Mouse (Mus musculus): ENCODE measurements at regions not wholly inside any gene's neighbourhood (a gene's known extent, or its start where the extent isn't known, plus 50 kb on each side); places are given as distances from the start of the nearest gene placed in this dataset.
A peak's percentile ranks its signal among the peaks of the same experiment; 100 is the strongest.

- H3K4me2 ChIP-seq (replicated peaks) = no peak overlapping the region
- H3K4me1 ChIP-seq = peaks cover 9% of the 10 kb centered on the region; the same call in 1 of the 2 replicates
- H3K36me3 ChIP-seq = no peaks in the 10 kb centered on the region
- H3K9me3 ChIP-seq (replicated peaks) = no peaks in the 10 kb centered on the region
- ATAC-seq (ENCODE audit: insufficient number of reproducible peaks, low FRiP score, low TSS enrichment, low read depth) = no peak
- H3K27ac ChIP-seq (replicated peaks) = peak overlapping the region; percentile 48
- no peaks in the 10 kb centered on the region for H3K27me3 ChIP-seq
- H3K9ac ChIP-seq = no peak overlapping the region
- 56% methylated on average over 7 of the region's 7 CpGs for WGBS
- H3K4me3 ChIP-seq (replicated peaks) = no peak overlapping the region
These were observed 150.4 kb upstream of the Noct start for GRCm38 (mm10) chr3:51073743-51074319.

GRCm38 (mm10) chr3:51075219-51075920 is 148.9 kb upstream of the Noct start:
- Histone ChIP-seq H3K27ac (replicated peaks) (peak overlapping the region; percentile 44; the same call in 1 of the 2 replicates), H3K4me3 (replicated peaks) (no peak overlapping the region), H3K36me3 (no peaks in the 10 kb centered on the region), H3K27me3 (no peaks in the 10 kb centered on the region), H3K4me2 (replicated peaks) (no peak overlapping the region), H3K9ac (no peak overlapping the region), H3K4me1 (peaks cover 9% of the 10 kb centered on the region; the same call in 1 of the 2 replicates), H3K9me3 (replicated peaks) (no peaks in the 10 kb centered on the region)
- 0 out of 2 replicates have a peak, but pooled peaks have one; percentile 64 for ATAC-seq (ENCODE audit: insufficient number of reproducible peaks, low FRiP score, low TSS enrichment, low read depth)
- WGBS = 54% methylated on average over 10 of the region's 10 CpGs

GRCm38 (mm10) chr3:51078459-51078858 is 145.8 kb upstream of the Noct start:
- Histone ChIP-seq H3K9me3 (replicated peaks) (no peaks in the 10 kb centered on the region), H3K4me2 (replicated peaks) (no peak overlapping the region), H3K27ac (replicated peaks) (no peak overlapping the region), H3K4me1 (peaks cover 24% of the 10 kb centered on the region), H3K9ac (no peak overlapping the region), H3K27me3 (no peaks in the 10 kb centered on the region), H3K4me3 (replicated peaks) (no peak overlapping the region), H3K36me3 (no peaks in the 10 kb centered on the region)
- 51% methylated on average over 4 of the region's 4 CpGs for WGBS
- no peak for ATAC-seq (ENCODE audit: insufficient number of reproducible peaks, low FRiP score, low TSS enrichment, low read depth)

GRCm38 (mm10) chr3:51080415-51080814 is 143.8 kb upstream of the Noct start:
- Histone ChIP-seq H3K4me1 (peaks cover 17% of the 10 kb centered on the region), H3K36me3 (no peaks in the 10 kb centered on the region), H3K4me2 (replicated peaks) (no peak overlapping the region), H3K27me3 (no peaks in the 10 kb centered on the region), H3K9ac (no peak overlapping the region), H3K4me3 (replicated peaks) (no peak overlapping the region), H3K27ac (replicated peaks) (no peak overlapping the region), H3K9me3 (replicated peaks) (no peaks in the 10 kb centered on the region)
- WGBS = 37% methylated on average over 3 of the region's 3 CpGs
- no peak for ATAC-seq (ENCODE audit: insufficient number of reproducible peaks, low FRiP score, low TSS enrichment, low read depth)

- no peak overlapping the region for H3K4me3 ChIP-seq (replicated peaks)
- no peak; the same call in 1 of the 2 replicates for ATAC-seq (ENCODE audit: insufficient number of reproducible peaks, low FRiP score, low TSS enrichment, low read depth)
- no peaks in the 10 kb centered on the region for H3K27me3 ChIP-seq
- H3K9me3 ChIP-seq (replicated peaks) = no peaks in the 10 kb centered on the region
- H3K36me3 ChIP-seq = no peaks in the 10 kb centered on the region
- no peak overlapping the region for H3K9ac ChIP-seq
- WGBS = 27% methylated on average over 7 of the region's 7 CpGs
- no peak overlapping the region for H3K27ac ChIP-seq (replicated peaks)
- no peak overlapping the region for H3K4me2 ChIP-seq (replicated peaks)
- H3K4me1 ChIP-seq = peaks cover 17% of the 10 kb centered on the region
These were observed 143.4 kb upstream of the Noct start for GRCm38 (mm10) chr3:51080855-51081254.

GRCm38 (mm10) chr3:51082831-51083575 is 141.2 kb upstream of the Noct start:
- Histone ChIP-seq H3K36me3 (no peaks in the 10 kb centered on the region), H3K27ac (replicated peaks) (no peak overlapping the region), H3K27me3 (no peaks in the 10 kb centered on the region), H3K4me3 (replicated peaks) (no peak overlapping the region), H3K9ac (no peak overlapping the region), H3K4me2 (replicated peaks) (0 out of 2 replicates have a peak overlapping the region, but pooled peaks have one; percentile 17), H3K9me3 (replicated peaks) (no peaks in the 10 kb centered on the region), H3K4me1 (peaks cover 17% of the 10 kb centered on the region)
- ATAC-seq (ENCODE audit: insufficient number of reproducible peaks, low FRiP score, low TSS enrichment, low read depth) = no peak
- 41% methylated on average over 11 of the region's 11 CpGs for WGBS

- WGBS = 58% methylated on average over 7 of the region's 7 CpGs
- no peaks in the 10 kb centered on the region for H3K36me3 ChIP-seq
- H3K4me3 ChIP-seq (replicated peaks) = no peak overlapping the region
- H3K27me3 ChIP-seq = no peaks in the 10 kb centered on the region
- H3K4me1 ChIP-seq = peaks cover 17% of the 10 kb centered on the region
- no peak overlapping the region for H3K9ac ChIP-seq
- ATAC-seq (ENCODE audit: insufficient number of reproducible peaks, low FRiP score, low TSS enrichment, low read depth) = no peak
- no peak overlapping the region for H3K27ac ChIP-seq (replicated peaks)
- 0 out of 2 replicates have a peak overlapping the region, but pooled peaks have one; percentile 17 for H3K4me2 ChIP-seq (replicated peaks)
- H3K9me3 ChIP-seq (replicated peaks) = no peaks in the 10 kb centered on the region
These were observed 140.7 kb upstream of the Noct start for GRCm38 (mm10) chr3:51083583-51083982.

- H3K9me3 ChIP-seq (replicated peaks) = no peaks in the 10 kb centered on the region
- H3K27me3 ChIP-seq = no peaks in the 10 kb centered on the region
- H3K36me3 ChIP-seq = no peaks in the 10 kb centered on the region
- ATAC-seq (ENCODE audit: insufficient number of reproducible peaks, low FRiP score, low TSS enrichment, low read depth) = no peak
- H3K4me3 ChIP-seq (replicated peaks) = no peak overlapping the region
- H3K9ac ChIP-seq = no peak overlapping the region
- H3K4me2 ChIP-seq (replicated peaks) = no peak overlapping the region
- no peak overlapping the region for H3K27ac ChIP-seq (replicated peaks)
- 65% methylated on average over 10 of the region's 10 CpGs for WGBS
- H3K4me1 ChIP-seq = peaks cover 11% of the 10 kb centered on the region
These were observed 137.8 kb upstream of the Noct start for GRCm38 (mm10) chr3:51086441-51086849.

GRCm38 (mm10) chr3:51087076-51087475 is 137.2 kb upstream of the Noct start:
- H3K4me1 ChIP-seq = peaks cover 11% of the 10 kb centered on the region
- no peaks in the 10 kb centered on the region for H3K36me3 ChIP-seq
- no peak for ATAC-seq (ENCODE audit: insufficient number of reproducible peaks, low FRiP score, low TSS enrichment, low read depth)
- no peak overlapping the region for H3K4me2 ChIP-seq (replicated peaks)
- no peak overlapping the region for H3K4me3 ChIP-seq (replicated peaks)
- WGBS = 89% methylated on average over 4 of the region's 4 CpGs
- no peaks in the 10 kb centered on the region for H3K27me3 ChIP-seq
- no peak overlapping the region for H3K9ac ChIP-seq
- H3K9me3 ChIP-seq (replicated peaks) = no peaks in the 10 kb centered on the region
- H3K27ac ChIP-seq (replicated peaks) = no peak overlapping the region

GRCm38 (mm10) chr3:51089036-51089669 is 135.1 kb upstream of the Noct start:
- Histone ChIP-seq H3K27ac (replicated peaks) (no peak overlapping the region), H3K9ac (no peak overlapping the region)
- WGBS = 56% methylated on average over 10 of the region's 10 CpGs

GRCm38 (mm10) chr3:51091478-51091877 is 132.8 kb upstream of the Noct start:
- no peak overlapping the region for H3K4me3 ChIP-seq (replicated peaks)
- H3K4me2 ChIP-seq (replicated peaks) = no peak overlapping the region
- no peak overlapping the region for H3K27ac ChIP-seq (replicated peaks)
- H3K27me3 ChIP-seq = no peaks in the 10 kb centered on the region
- 72% methylated on average over 4 of the region's 4 CpGs for WGBS
- no peaks in the 10 kb centered on the region for H3K9me3 ChIP-seq (replicated peaks)
- H3K9ac ChIP-seq = no peak overlapping the region
- peaks cover 5% of the 10 kb centered on the region; the same call in 1 of the 2 replicates for H3K4me1 ChIP-seq
- ATAC-seq (ENCODE audit: insufficient number of reproducible peaks, low FRiP score, low TSS enrichment, low read depth) = no peak
- H3K36me3 ChIP-seq = no peaks in the 10 kb centered on the region

More at GRCm38 (mm10) chr3:51089036-51089669, 135.1 kb upstream of the Noct start:
- ATAC-seq (ENCODE audit: insufficient number of reproducible peaks, low FRiP score, low TSS enrichment, low read depth) = no peak
- no peak overlapping the region for H3K4me3 ChIP-seq (replicated peaks)
- no peaks in the 10 kb centered on the region for H3K9me3 ChIP-seq (replicated peaks)
- H3K27me3 ChIP-seq = no peaks in the 10 kb centered on the region
- no peak overlapping the region for H3K4me2 ChIP-seq (replicated peaks)
- H3K36me3 ChIP-seq = no peaks in the 10 kb centered on the region
- no peaks in the 10 kb centered on the region for H3K4me1 ChIP-seq

Data from embryonic facial prominence, embryonic 15.5 days (tissue).